23 mouse cellular contexts compared by ENCODE assay signal in the genomic region with DNA sequence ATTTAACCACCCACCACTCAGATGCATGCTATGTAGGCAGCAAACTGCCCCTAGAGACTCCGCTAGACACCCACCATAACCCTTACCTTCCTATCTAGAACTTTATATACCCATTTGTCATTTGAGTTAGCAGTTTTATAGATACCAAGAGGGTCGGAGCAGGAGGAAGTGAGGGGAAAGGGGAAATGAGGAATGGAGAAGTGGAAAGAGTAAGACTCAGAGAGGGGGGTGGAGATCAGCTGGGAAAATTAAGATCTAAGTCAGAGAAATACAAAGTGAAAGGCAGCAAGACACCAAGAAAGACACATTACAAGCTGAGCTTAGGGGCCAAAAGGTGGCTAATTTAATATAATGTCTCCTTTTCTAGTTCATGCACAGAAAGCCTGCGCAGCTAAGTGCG. TPM values are rescaled to one million over a fixed set of nuclear protein-coding genes. Genes with fewer than 3 reads are reported as not detected.
DNase-seq lines count a peak whose midpoint lies in the region; ATAC-seq and TF ChIP-seq lines count a peak whose summit lies in the region.
"Had no signal": no experiment of that assay in that cellular context is flagged by ENCODE, and none has a peak within 500 bp of the region (broad histone marks: within the 10 kb centered on the region; RNA-seq: fewer than 3 reads in every experiment).

No protein-coding gene starts in this region.

- H3K4me2 ChIP-seq in heart, postnatal 0 days (ENCODE audit: low read depth, low read length) = no peak overlapping the region
- peak overlapping the region; percentile 12 for H3K4me2 ChIP-seq in liver, embryonic 11.5 days
- no peak overlapping the region for H3K4me2 ChIP-seq in hindbrain, embryonic 14.5 days (replicated peaks)
- H3K4me2 ChIP-seq: hindbrain, embryonic 12.5 days had no signal

- H3K36me3 ChIP-seq in heart, postnatal 0 days (replicated peaks; ENCODE audit: control insufficient read depth, insufficient read depth, low read length) = peaks cover 59% of the 10 kb centered on the region
- peaks cover 44% of the 10 kb centered on the region for H3K36me3 ChIP-seq in liver, embryonic 11.5 days (ENCODE audit: control insufficient read depth, insufficient read depth, low read length)
- H3K36me3 ChIP-seq in hindbrain, embryonic 14.5 days (replicated peaks; ENCODE audit: control insufficient read depth, insufficient read depth) = peaks cover 60% of the 10 kb centered on the region

- 88% methylated on average over 4 of the region's 4 CpGs for WGBS in heart, postnatal 0 days
- 65% methylated on average over 4 of the region's 4 CpGs for WGBS in bone marrow, adult 2 months
- WGBS in liver, embryonic 11.5 days = 76% methylated on average over 4 of the region's 4 CpGs
- 93% methylated on average over 4 of the region's 4 CpGs for WGBS in hindbrain, embryonic 14.5 days

- H3K27me3 ChIP-seq in heart, postnatal 0 days (ENCODE audit: control insufficient read depth, insufficient read depth, low read length) = no peaks in the 10 kb centered on the region
- no peaks in the 10 kb centered on the region for H3K27me3 ChIP-seq in liver, embryonic 11.5 days (replicated peaks; ENCODE audit: control insufficient read depth, insufficient read depth, low read length)
- no peaks in the 10 kb centered on the region for H3K27me3 ChIP-seq in hindbrain, embryonic 14.5 days (ENCODE audit: control insufficient read depth, insufficient read depth, low read length)
- H3K27me3 ChIP-seq: CH12.LX; hindbrain, embryonic 12.5 days had no signal

- no peak for DNase-seq in heart, postnatal 0 days (ENCODE audit: low spot score)
- no peak for DNase-seq in heart, adult 9 months (ENCODE audit: low spot score in 2 of 2)
- no peak for DNase-seq in liver, embryonic 11.5 days (ENCODE audit: low spot score)
- DNase-seq in spleen, postnatal 10 days (ENCODE audit: low spot score in 2 of 2) = no peak
- no peak for DNase-seq in layer of hippocampus, adult 9-10 months (ENCODE audit: low spot score)
- DNase-seq in hindbrain, embryonic 14.5 days (ENCODE audit: low spot score) = no peak
- DNase-seq: cerebellum, adult 11 months; cerebellum, postnatal 14 days; heart, postnatal 10 days; kidney, adult 8-10 months; kidney, postnatal 14 days; lung, adult 2 months; midbrain, embryonic 14.5 days; thymus, postnatal 14 days had no signal

- no peaks in the 10 kb centered on the region for H3K9me3 ChIP-seq in heart, postnatal 0 days (replicated peaks; ENCODE audit: control insufficient read depth, low read length)
- no peaks in the 10 kb centered on the region for H3K9me3 ChIP-seq in liver, embryonic 11.5 days (ENCODE audit: control insufficient read depth, low read length)
- no peaks in the 10 kb centered on the region for H3K9me3 ChIP-seq in hindbrain, embryonic 14.5 days (ENCODE audit: control insufficient read depth, low read length)
- H3K9me3 ChIP-seq: forebrain, embryonic 10.5 days; hindbrain, embryonic 12.5 days; limb, embryonic 10.5 days had no signal

- ATAC-seq in heart, postnatal 0 days (ENCODE audit: insufficient read depth, low read depth) = no peak
- no peak for ATAC-seq in liver, embryonic 11.5 days (replicated peaks; ENCODE audit: low FRiP score)
- peak; percentile 37 for ATAC-seq in megakaryocyte, adult 5-6 weeks (ENCODE audit: poor library complexity, severe bottlenecking)
- ATAC-seq in hindbrain, embryonic 14.5 days (ENCODE audit: low FRiP score) = no peak

- H3K4me1 ChIP-seq in heart, postnatal 0 days (ENCODE audit: control insufficient read depth, insufficient read depth) = 0 out of 2 replicates have a peak, but pooled peaks cover 6% of the 10 kb centered on the region
- peaks cover 2% of the 10 kb centered on the region; the same call in 1 of the 2 replicates for H3K4me1 ChIP-seq in bone marrow, adult 2 months (ENCODE audit: control insufficient read depth, insufficient read depth, low read length)
- H3K4me1 ChIP-seq in liver, embryonic 11.5 days (replicated peaks; ENCODE audit: control insufficient read depth, insufficient read depth, low read length) = peaks cover 32% of the 10 kb centered on the region
- no peaks in the 10 kb centered on the region for H3K4me1 ChIP-seq in hindbrain, embryonic 14.5 days (replicated peaks; ENCODE audit: control insufficient read depth, insufficient read depth, low read length)

- TF ChIP-seq POLR2A in bone marrow, adult 2 months (IDR thresholded peaks at IDR 0.05; ENCODE audit: borderline replicate concordance, control insufficient read depth, low read depth, low read length) = no peak

- no peak overlapping the region for H3K4me3 ChIP-seq in heart, postnatal 0 days (ENCODE audit: low read depth, low read length)
- H3K4me3 ChIP-seq in bone marrow, adult 2 months (replicated peaks; ENCODE audit: control insufficient read depth, low read depth, low read length) = peak overlapping the region; percentile 78
- H3K4me3 ChIP-seq in liver, embryonic 11.5 days (ENCODE audit: low read depth, low read length) = no peak overlapping the region
- no peak overlapping the region for H3K4me3 ChIP-seq in hindbrain, embryonic 14.5 days (replicated peaks; ENCODE audit: low read length)
- H3K4me3 ChIP-seq: forebrain, embryonic 10.5 days; hindbrain, embryonic 12.5 days; layer of hippocampus, adult 2 months; limb, embryonic 10.5 days; myocyte had no signal

- no peak overlapping the region for H3K9ac ChIP-seq in heart, postnatal 0 days (replicated peaks; ENCODE audit: low read depth, low read length)
- no peak overlapping the region for H3K9ac ChIP-seq in liver, embryonic 11.5 days (ENCODE audit: low read depth, low read length)
- H3K9ac ChIP-seq in hindbrain, embryonic 14.5 days = no peak overlapping the region
- H3K9ac ChIP-seq: hindbrain, embryonic 12.5 days had no signal

- H3K27ac ChIP-seq in heart, postnatal 0 days (ENCODE audit: low read depth) = peak overlapping the region; percentile 15; the same call in 1 of the 2 replicates
- peak overlapping the region; percentile 90 for H3K27ac ChIP-seq in bone marrow, adult 2 months (ENCODE audit: control insufficient read depth, insufficient read depth, low read depth, low read length, poor library complexity)
- no peak overlapping the region for H3K27ac ChIP-seq in liver, embryonic 11.5 days (ENCODE audit: low read depth, low read length)
- no peak overlapping the region for H3K27ac ChIP-seq in hindbrain, embryonic 14.5 days
- H3K27ac ChIP-seq: forebrain, embryonic 10.5 days; hindbrain, embryonic 12.5 days; layer of hippocampus, adult 2 months; limb, embryonic 10.5 days; stomach, postnatal 0 days had no signal

- no peak for TF ChIP-seq EP300 in heart, postnatal 0 days (IDR thresholded peaks at IDR 0.05; ENCODE audit: low read depth)

- TF ChIP-seq CTCF in heart, postnatal 0 days (IDR thresholded peaks at IDR 0.05; ENCODE audit: low read depth) = no peak
- no peak for TF ChIP-seq CTCF in bone marrow, adult 2 months (IDR thresholded peaks at IDR 0.05; ENCODE audit: control insufficient read depth, insufficient read depth, low read length)

RNA-seq across cellular contexts. Expression of gene Fcer1g, which starts 0.4 kb away (rescaled TPM):
- total RNA-seq in heart, postnatal 0 days (2014; rRNA removed; ENCODE audit: low replicate concordance) = 22.7 and 60.5 TPM in 2 replicates
- 24.6 TPM in 2 replicates for polyA plus RNA-seq in heart, postnatal 0 days (2015; fragmentation: Nextera tagmentation; extraction: Ambion mirVana)
- 102 and 317 TPM in 2 replicates for polyA plus RNA-seq in bone marrow, adult 2 months (2011; ENCODE audit: insufficient read depth, insufficient read length, low replicate concordance, missing spikeins)
- polyA plus RNA-seq in liver, embryonic 11.5 days (2014; fragmentation: Nextera tagmentation; extraction: Ambion mirVana) = 70.9 and 83.6 TPM in 2 replicates
- 2,036 and 2,044 TPM in 2 replicates for total RNA-seq in megakaryocyte, adult 5-6 weeks (2015)
- 995 and 1,060 TPM in 2 replicates for total RNA-seq in megakaryocyte, adult 5-6 weeks (2017)
- 25.2 and 30.1 TPM in 2 replicates for polyA plus RNA-seq in hindbrain, embryonic 14.5 days (2014; fragmentation: Nextera tagmentation; extraction: Ambion mirVana)
- polyA plus RNA-seq: myocyte had no signal

RNA-seq across cellular contexts. Expression of gene Apoa2, which starts 9.7 kb away (rescaled TPM):
- 14.5 TPM in 1 of 2 replicates, not detected in the other for total RNA-seq in heart, postnatal 0 days (2014; rRNA removed; ENCODE audit: low replicate concordance)
- polyA plus RNA-seq in heart, postnatal 0 days (2015; fragmentation: Nextera tagmentation; extraction: Ambion mirVana) = 4.0 and 4.5 TPM in 2 replicates
- polyA plus RNA-seq in bone marrow, adult 2 months (2011; ENCODE audit: insufficient read depth, insufficient read length, low replicate concordance, missing spikeins) = 66.3 and 203 TPM in 2 replicates
- 2,189 and 2,339 TPM in 2 replicates for polyA plus RNA-seq in liver, embryonic 11.5 days (2014; fragmentation: Nextera tagmentation; extraction: Ambion mirVana)
- total RNA-seq in megakaryocyte, adult 5-6 weeks (2015) = 0.87 TPM in 1 of 2 replicates, not detected in the other
- not detected in 2 replicates for total RNA-seq in megakaryocyte, adult 5-6 weeks (2017)
- polyA plus RNA-seq in hindbrain, embryonic 14.5 days (2014; fragmentation: Nextera tagmentation; extraction: Ambion mirVana) = 5.6 and 7.0 TPM in 2 replicates
- polyA plus RNA-seq: myocyte had no signal

RNA-seq across cellular contexts. Expression of gene Tomm40l, which starts 12.2 kb away (rescaled TPM):
- total RNA-seq in heart, postnatal 0 days (2014; rRNA removed; ENCODE audit: low replicate concordance) = 82.0 and 97.7 TPM in 2 replicates
- 56.0 and 64.6 TPM in 2 replicates for polyA plus RNA-seq in heart, postnatal 0 days (2015; fragmentation: Nextera tagmentation; extraction: Ambion mirVana)
- polyA plus RNA-seq in bone marrow, adult 2 months (2011; ENCODE audit: insufficient read depth, insufficient read length, low replicate concordance, missing spikeins) = 10.8 and 20.1 TPM in 2 replicates
- 32.3 and 32.4 TPM in 2 replicates for polyA plus RNA-seq in liver, embryonic 11.5 days (2014; fragmentation: Nextera tagmentation; extraction: Ambion mirVana)
- 7.3 and 8.2 TPM in 2 replicates for total RNA-seq in megakaryocyte, adult 5-6 weeks (2015)
- 8.5 and 14.4 TPM in 2 replicates for total RNA-seq in megakaryocyte, adult 5-6 weeks (2017)
- polyA plus RNA-seq in hindbrain, embryonic 14.5 days (2014; fragmentation: Nextera tagmentation; extraction: Ambion mirVana) = 41.2 and 47.0 TPM in 2 replicates

RNA-seq across cellular contexts. Expression of gene Adamts4, which starts 15.7 kb away (rescaled TPM):
- total RNA-seq in heart, postnatal 0 days (2014; rRNA removed; ENCODE audit: low replicate concordance) = 4.1 and 5.5 TPM in 2 replicates
- polyA plus RNA-seq in heart, postnatal 0 days (2015; fragmentation: Nextera tagmentation; extraction: Ambion mirVana) = 3.8 and 3.9 TPM in 2 replicates
- 0.25 TPM in 1 of 2 replicates, not detected in the other for polyA plus RNA-seq in bone marrow, adult 2 months (2011; ENCODE audit: insufficient read depth, insufficient read length, low replicate concordance, missing spikeins)
- 1.6 and 2.0 TPM in 2 replicates for polyA plus RNA-seq in liver, embryonic 11.5 days (2014; fragmentation: Nextera tagmentation; extraction: Ambion mirVana)
- not detected in 2 replicates for total RNA-seq in megakaryocyte, adult 5-6 weeks (2015)
- total RNA-seq in megakaryocyte, adult 5-6 weeks (2017) = 0.12 TPM in 1 of 2 replicates, not detected in the other
- polyA plus RNA-seq in hindbrain, embryonic 14.5 days (2014; fragmentation: Nextera tagmentation; extraction: Ambion mirVana) = 3.0 and 3.7 TPM in 2 replicates

RNA-seq across cellular contexts. Expression of gene Ndufs2, which starts 16.6 kb away (rescaled TPM):
- total RNA-seq in heart, postnatal 0 days (2014; rRNA removed; ENCODE audit: low replicate concordance) = 962 and 1,127 TPM in 2 replicates
- polyA plus RNA-seq in heart, postnatal 0 days (2015; fragmentation: Nextera tagmentation; extraction: Ambion mirVana) = 998 and 1,009 TPM in 2 replicates
- 109 and 134 TPM in 2 replicates for polyA plus RNA-seq in bone marrow, adult 2 months (2011; ENCODE audit: insufficient read depth, insufficient read length, low replicate concordance, missing spikeins)
- polyA plus RNA-seq in liver, embryonic 11.5 days (2014; fragmentation: Nextera tagmentation; extraction: Ambion mirVana) = 256 and 262 TPM in 2 replicates
- total RNA-seq in megakaryocyte, adult 5-6 weeks (2015) = 235 and 245 TPM in 2 replicates
- total RNA-seq in megakaryocyte, adult 5-6 weeks (2017) = 276 and 306 TPM in 2 replicates
- 218 and 247 TPM in 2 replicates for polyA plus RNA-seq in hindbrain, embryonic 14.5 days (2014; fragmentation: Nextera tagmentation; extraction: Ambion mirVana)

Comparison
In these comparisons a context has a peak if more than half of its experiments do, and no peak if none do; other contexts are left out.
1. H3K27ac ChIP-seq: peak in heart, postnatal 0 days (single experiment) and bone marrow, adult 2 months (single experiment); none in liver, embryonic 11.5 days (single experiment) and hindbrain, embryonic 14.5 days (single experiment).